Mouse (Mus musculus) liver, adult 2 months (tissue): ENCODE data around the gene Ctsd. TPM values are rescaled to one million over a fixed set of nuclear protein-coding genes. Genes with fewer than 3 reads are reported as not detected.

Experiments
- DNase-seq: peaks from one replicate; pipeline ENCODE4 v3.0.0-alpha.2; 2011; ENCODE audit warnings: low read depth, low spot score; ENCODE audit errors: extremely low read depth
- H3K27ac ChIP-seq: fragments of 200-500 bp; replicated peaks from 2 replicates; pipeline ENCODE4 v1.5.1; 2012; ENCODE audit warnings: low read depth, mild to moderate bottlenecking, control low read depth, inconsistent platforms, low read length; ENCODE audit not compliant: insufficient read depth
- H3K27me3 ChIP-seq: fragments of 200-500 bp; 2 replicates; pipeline ENCODE4 v1.6.1; 2012; ENCODE audit warnings: mild to moderate bottlenecking, moderate library complexity, low read length, inconsistent platforms; ENCODE audit not compliant: control insufficient read depth, insufficient read depth
- H3K36me3 ChIP-seq: fragments of 200-500 bp; 2 replicates; pipeline ENCODE4 v1.6.1; 2012; ENCODE audit warnings: low read length, inconsistent platforms; ENCODE audit not compliant: control insufficient read depth, insufficient read depth
- H3K4me1 ChIP-seq: fragments of 200-500 bp; 2 replicates; pipeline ENCODE4 v1.6.1; 2011; ENCODE audit warnings: low read length; ENCODE audit not compliant: control insufficient read depth, insufficient read depth
- H3K4me3 ChIP-seq: fragments of 200-500 bp; 2 replicates; pipeline ENCODE4 v1.5.1; 2011; ENCODE audit warnings: low read depth, mild to moderate bottlenecking, control low read depth, low read length, moderate library complexity; ENCODE audit not compliant: insufficient read depth
- H3K79me2 ChIP-seq: fragments of 200-500 bp; 2 replicates; pipeline ENCODE4 v1.6.1; 2012; ENCODE audit warnings: inconsistent platforms, mild to moderate bottlenecking, low read length, moderate library complexity; ENCODE audit not compliant: control insufficient read depth, insufficient read depth
- H3K9ac ChIP-seq: fragments of 200-500 bp; 2 replicates; pipeline ENCODE4 v1.6.1; 2012; ENCODE audit warnings: low read depth, mild to moderate bottlenecking, control low read depth, inconsistent platforms, low read length
- CTCF ChIP-seq: fragments of 200-500 bp; IDR thresholded peaks from 2 replicates; pipeline ENCODE4 v1.5.1; 2011; ENCODE audit warnings: low read depth, low read length, control low read depth
- POLR2A ChIP-seq: fragments of 200-500 bp; IDR thresholded peaks from 2 replicates; pipeline ENCODE4 v1.6.1; 2011; ENCODE audit warnings: low read length, control low read depth; ENCODE audit not compliant: insufficient read depth; ENCODE audit errors: extremely low read depth
- WGBS: fragments of 180-500 bp; shearing (Covaris S2); methylation state at CpG from one replicate; pipeline ENCODE4 v1.1.7; 2018; 5-methylcytosine and 5-hydroxymethylcytosine counted together
- polyA plus RNA-seq: library from polyadenylated mRNA; depleted of rRNA; stranded (reverse); fragments of >200 nt; gene quantifications from 2 replicates; pipeline ENCODE4 v1.2.3, GENCODE M21; 2012
- total RNA-seq: library from RNA; depleted of rRNA; stranded (reverse); fragments of >200 nt; gene quantifications from 2 replicates; pipeline ENCODE4 v1.2.3, GENCODE M21; 2014

Ctsd gene
- total and polyA plus RNA-seq, 2 experiments = 215 to 444 TPM

GRCm38 (mm10) chr7:142377233-142377925 lies 10.5 kb downstream of the Ctsd start:
- DNase-seq = no peak
- Histone ChIP-seq H3K4me1 (no peaks in the 10 kb centered on the region), H3K79me2 (no peaks in the 10 kb centered on the region), H3K36me3 (peaks cover 41% of the 10 kb centered on the region), H3K9ac (no peak overlapping the region), H3K27ac (no peak overlapping the region), H3K4me3 (no peak overlapping the region), H3K27me3 (no peaks in the 10 kb centered on the region)
- TF ChIP-seq CTCF = no peak
- no peak for TF ChIP-seq POLR2A
- 83% methylated on average over 14 of the region's 14 CpGs for WGBS

- Histone ChIP-seq H3K4me3 (no peak overlapping the region), H3K36me3 (peaks cover 35% of the 10 kb centered on the region), H3K27me3 (0 out of 2 replicates have a peak, but pooled peaks cover 4% of the 10 kb centered on the region), H3K79me2 (no peaks in the 10 kb centered on the region), H3K4me1 (no peaks in the 10 kb centered on the region), H3K9ac (no peak overlapping the region), H3K27ac (no peak overlapping the region)
- WGBS = 82% methylated on average over 4 of the region's 4 CpGs
- DNase-seq = no peak
- TF ChIP-seq CTCF (no peak), POLR2A (no peak)
Measured at GRCm38 (mm10) chr7:142376096-142376495, 11.7 kb downstream of the Ctsd start.

GRCm38 (mm10) chr7:142375261-142375724 lies 12.5 kb downstream of the Ctsd start:
- Histone ChIP-seq H3K4me3 (no peak overlapping the region), H3K27me3 (0 out of 2 replicates have a peak, but pooled peaks cover 4% of the 10 kb centered on the region), H3K4me1 (no peaks in the 10 kb centered on the region), H3K27ac (0 out of 2 replicates have a peak overlapping the region, but pooled peaks have one; percentile 5), H3K36me3 (peaks cover 32% of the 10 kb centered on the region), H3K79me2 (no peaks in the 10 kb centered on the region), H3K9ac (no peak overlapping the region)
- no peak for DNase-seq
- TF ChIP-seq CTCF = no peak
- no peak for TF ChIP-seq POLR2A
- 47% methylated on average over 6 of the region's 6 CpGs for WGBS

- Histone ChIP-seq H3K79me2 (no peaks in the 10 kb centered on the region), H3K4me3 (no peak overlapping the region), H3K36me3 (peaks cover 24% of the 10 kb centered on the region), H3K27me3 (0 out of 2 replicates have a peak, but pooled peaks cover 4% of the 10 kb centered on the region), H3K4me1 (no peaks in the 10 kb centered on the region; the same call in 1 of the 2 replicates), H3K27ac (no peak overlapping the region), H3K9ac (no peak overlapping the region)
- no peak for TF ChIP-seq CTCF
- 85% methylated on average over 5 of the region's 5 CpGs for WGBS
- no peak for DNase-seq
Measured at GRCm38 (mm10) chr7:142374413-142375015, 13.3 kb downstream of the Ctsd start.

DNA sequence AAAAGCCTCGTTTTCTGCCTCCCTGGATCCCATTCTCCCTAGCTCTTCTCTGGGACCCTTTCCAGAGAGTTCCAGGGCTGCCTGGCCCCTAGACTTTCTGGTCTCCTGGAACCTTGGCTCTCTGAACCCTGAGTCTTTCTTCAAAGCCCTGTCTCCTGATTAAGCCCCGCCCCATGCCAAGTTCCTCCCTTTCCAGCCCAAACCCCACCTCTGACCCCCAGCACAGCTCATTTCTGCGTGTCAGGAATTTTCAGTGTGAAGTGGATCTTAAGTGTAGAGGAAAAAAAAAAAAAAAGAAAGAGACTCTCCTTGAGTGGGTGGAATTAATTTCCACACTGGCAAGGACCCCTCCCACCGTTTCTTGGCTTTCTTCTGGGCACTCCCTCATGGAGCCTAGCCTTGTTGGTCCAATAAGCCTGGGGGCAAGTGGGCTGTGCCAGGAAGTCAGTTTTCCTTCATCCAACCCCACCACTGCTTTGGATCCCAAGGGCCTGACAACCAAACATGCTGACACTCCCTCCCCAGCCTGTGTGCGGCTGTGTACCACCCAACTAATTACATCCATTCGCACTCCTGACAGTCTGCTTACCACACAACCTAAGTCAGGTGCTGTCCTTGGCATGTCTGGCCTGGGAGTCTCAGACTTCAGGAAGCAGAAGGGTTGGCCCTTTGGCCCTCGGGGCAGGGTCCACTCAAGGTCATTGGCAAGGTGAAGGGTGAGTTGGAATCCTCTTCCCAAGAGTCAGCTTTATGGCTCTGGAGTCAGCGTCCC lies 14.0 kb downstream of the Ctsd start, which contains the start of gene Ifitm10:
Gene Ifitm10, minus strand, starts transcription at position 113 of the 772 bp plus-strand sequence.
- peak within 1 kb of the TSS; percentile 18; the same call in 1 of the 2 replicates for H3K27ac ChIP-seq
- no peak for DNase-seq
- no peaks in the 10 kb centered on the region; the same call in 1 of the 2 replicates for H3K4me1 ChIP-seq
- H3K9ac ChIP-seq = peak within 1 kb of the TSS; percentile 64; the same call in 1 of the 2 replicates
- peak within 1 kb of the TSS; percentile 65 for H3K4me3 ChIP-seq
- 0 out of 2 replicates have a peak, but pooled peaks cover 4% of the 10 kb centered on the region for H3K27me3 ChIP-seq
- peaks cover 18% of the 10 kb centered on the region for H3K36me3 ChIP-seq
- WGBS = 78% methylated on average over 8 of the region's 8 CpGs
- no peak for TF ChIP-seq CTCF
- no peak for TF ChIP-seq POLR2A
- no peaks in the 10 kb centered on the region for H3K79me2 ChIP-seq
